Mouse (Mus musculus) kidney, embryonic 14.5 days (tissue): Measurements from ENCODE around the gene Zfp3. TPM values are rescaled to one million over a fixed set of nuclear protein-coding genes. Genes with fewer than 3 reads are reported as not detected.

Source experiments
- ATAC-seq: fragments of 200-750 bp; cut with Nextera tagmentation; 2 replicates; pipeline ENCODE4 v1.8.0; 2017; ENCODE audit warnings: moderate number of reproducible peaks, mild to moderate bottlenecking, moderate TSS enrichment, moderate library complexity; ENCODE audit not compliant: low FRiP score, low TSS enrichment
- H3K27ac ChIP-seq: fragments of 300-500 bp; sonication (generic); 2 replicates; pipeline ENCODE4 v1.5.1; 2014; ENCODE audit warnings: low read depth, mild to moderate bottlenecking, low read length, moderate library complexity, mixed read lengths
- H3K27me3 ChIP-seq: fragments of 300-500 bp; sonication (generic); 2 replicates; pipeline ENCODE4 v1.6.1; 2014; ENCODE audit warnings: mild to moderate bottlenecking, low read length; ENCODE audit not compliant: control insufficient read depth, insufficient read depth
- H3K36me3 ChIP-seq: fragments of 300-500 bp; sonication (generic); 2 replicates; pipeline ENCODE4 v1.6.1; 2014; ENCODE audit warnings: low read length, mixed read lengths; ENCODE audit not compliant: control insufficient read depth, insufficient read depth
- H3K4me1 ChIP-seq: fragments of 300-500 bp; sonication (generic); 2 replicates; pipeline ENCODE4 v1.6.1; 2014; ENCODE audit warnings: low read length, mixed read lengths; ENCODE audit not compliant: control insufficient read depth, insufficient read depth
- H3K4me2 ChIP-seq: fragments of 300-500 bp; sonication (generic); replicated peaks from 2 replicates; pipeline ENCODE4 v1.6.1; 2014; ENCODE audit warnings: low read depth, mild to moderate bottlenecking, low read length
- H3K4me3 ChIP-seq: fragments of 300-500 bp; sonication (generic); 2 replicates; pipeline ENCODE4 v1.5.1; 2014; ENCODE audit warnings: mild to moderate bottlenecking, low read length
- H3K9ac ChIP-seq: fragments of 300-500 bp; sonication (generic); 2 replicates; pipeline ENCODE4 v1.6.1; 2014; ENCODE audit warnings: low read depth, mild to moderate bottlenecking, low read length, moderate library complexity
- H3K9me3 ChIP-seq: fragments of 300-500 bp; sonication (generic); 2 replicates; pipeline ENCODE4 v1.6.1; 2016; ENCODE audit warnings: low read length; ENCODE audit not compliant: control insufficient read depth
- WGBS: fragments of 180-500 bp; shearing (Covaris S2); extraction: QIAGEN DNeasy Blood & Tissue Kit; methylation state at CpG from one replicate; pipeline ENCODE4 v1.1.7; 2014; 5-methylcytosine and 5-hydroxymethylcytosine counted together
- polyA plus RNA-seq: library from polyadenylated mRNA; unstranded; fragments of >200 nt; fragmentation: Nextera tagmentation; extraction: Ambion mirVana; gene quantifications from 2 replicates; pipeline ENCODE4 v1.2.1, GENCODE M21; 2014

Zfp3 gene
- polyA plus RNA-seq, 1 experiment from 2014 or later: 6.9 TPM

DNA sequence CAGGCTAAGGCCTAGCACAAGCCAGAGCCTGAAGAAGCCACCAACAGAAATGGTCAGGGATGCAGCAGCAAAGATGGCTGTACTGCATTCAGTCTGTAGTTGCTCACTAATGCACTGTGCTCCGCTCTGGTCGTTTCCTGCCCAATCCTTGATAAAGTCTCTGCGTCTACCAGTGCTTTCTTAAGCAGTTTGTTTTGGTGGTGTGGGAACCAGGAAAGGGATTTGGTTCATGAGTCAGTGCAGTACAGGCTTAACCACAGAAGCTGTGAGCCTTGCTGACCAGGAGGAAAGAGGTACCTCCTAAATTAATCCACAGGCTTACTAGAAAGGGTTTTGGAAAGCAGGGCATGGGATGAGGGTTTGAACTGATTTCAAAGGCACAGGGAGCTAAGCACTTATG lies 44.1 kb downstream of the Zfp3 start:
- whole genome bisulfite sequencing: 80% methylated on average over 3 of the region's 3 CpGs
- ATAC-seq: no peak
- no peaks in the 10 kb centered on the region for H3K4me1 ChIP-seq

DNA sequence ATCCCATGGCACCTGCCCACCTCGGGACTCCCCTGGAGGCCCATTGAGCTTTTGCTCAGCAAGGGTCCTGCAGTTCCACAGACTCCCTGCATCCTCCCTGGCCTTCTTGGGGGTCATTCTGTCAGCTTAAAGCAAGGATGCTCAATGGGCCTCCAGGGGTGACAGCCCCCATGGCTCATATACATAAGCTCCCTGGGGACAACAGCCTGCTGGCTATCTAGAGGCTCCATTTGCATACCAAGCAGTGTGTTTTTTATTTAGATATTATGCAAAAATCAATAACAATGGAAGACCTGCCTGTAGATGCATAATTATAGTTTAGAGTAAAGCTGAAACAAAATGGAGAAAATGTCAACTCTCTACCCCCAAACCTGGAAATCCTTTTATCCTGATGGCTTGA lies 45.0 kb downstream of the Zfp3 start:
- WGBS: 13% methylated on average over 1 of the region's 1 CpGs
- Histone ChIP-seq H3K4me2 (no peak overlapping the region), H3K4me3 (no peak overlapping the region), H3K9me3 (no peaks in the 10 kb centered on the region), H3K36me3 (no peaks in the 10 kb centered on the region), H3K4me1 (no peaks in the 10 kb centered on the region), H3K9ac (no peak overlapping the region), H3K27me3 (no peaks in the 10 kb centered on the region), H3K27ac (no peak overlapping the region)
- ATAC-seq: no peak

More for the DNA sequence above, 44.1 kb downstream of the Zfp3 start:
- no peaks in the 10 kb centered on the region for H3K9me3 ChIP-seq
- no peaks in the 10 kb centered on the region for H3K36me3 ChIP-seq
- H3K4me3 ChIP-seq: no peak overlapping the region
- H3K4me2 ChIP-seq: no peak overlapping the region
- no peaks in the 10 kb centered on the region for H3K27me3 ChIP-seq
- H3K9ac ChIP-seq: no peak overlapping the region
- no peak overlapping the region for H3K27ac ChIP-seq

- Histone ChIP-seq H3K4me2 (no peak overlapping the region), H3K9me3 (no peaks in the 10 kb centered on the region), H3K4me1 (no peaks in the 10 kb centered on the region), H3K4me3 (no peak overlapping the region), H3K9ac (no peak overlapping the region), H3K36me3 (no peaks in the 10 kb centered on the region), H3K27me3 (no peaks in the 10 kb centered on the region), H3K27ac (no peak overlapping the region)
- ATAC-seq: no peak
- WGBS: 80% methylated on average over 5 of the region's 5 CpGs
Measured at GRCm38 (mm10) chr11:70811041-70811440, 47.0 kb downstream of the Zfp3 start.

DNA sequence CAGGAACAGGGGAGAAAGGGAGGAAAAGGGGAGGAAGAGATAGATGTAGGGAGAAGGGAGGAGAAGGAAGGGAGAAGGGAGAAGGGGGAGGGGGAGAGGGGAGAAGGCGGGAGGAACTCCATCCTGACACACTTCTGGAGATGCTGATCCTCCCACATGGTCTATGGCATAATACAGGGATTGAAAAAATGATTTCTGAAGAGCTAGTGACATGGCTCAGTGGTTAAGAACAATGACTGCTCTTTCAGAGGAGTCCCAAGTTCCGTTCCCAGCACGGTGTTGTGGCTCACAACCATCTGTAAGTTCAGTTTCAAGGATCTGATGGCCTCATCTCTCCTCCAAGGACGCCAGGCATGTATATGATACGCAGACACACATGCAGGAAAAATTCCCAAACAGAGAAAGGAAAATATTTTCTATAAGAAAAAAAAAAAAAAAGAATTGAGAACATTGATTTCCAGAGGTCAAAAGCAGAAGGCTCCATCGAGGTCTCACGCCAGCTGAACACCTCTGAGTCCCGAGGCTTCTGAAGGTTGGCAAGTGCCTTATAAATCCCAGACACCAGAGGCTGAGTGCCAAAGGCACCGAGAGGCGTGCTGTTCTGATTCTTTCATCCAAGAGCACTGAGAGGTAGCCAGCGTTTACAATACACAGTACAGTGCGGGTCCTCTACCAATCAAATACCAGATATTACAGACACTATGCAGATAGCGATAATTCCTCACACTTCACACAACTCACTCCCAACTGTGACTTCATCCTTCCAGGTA lies 47.6 kb downstream of the Zfp3 start:
- Histone ChIP-seq H3K4me2 (no peak overlapping the region), H3K9me3 (no peaks in the 10 kb centered on the region), H3K9ac (no peak overlapping the region), H3K4me1 (no peaks in the 10 kb centered on the region), H3K27ac (no peak overlapping the region), H3K27me3 (no peaks in the 10 kb centered on the region), H3K4me3 (no peak overlapping the region), H3K36me3 (no peaks in the 10 kb centered on the region)
- no peak for ATAC-seq
- WGBS: 73% methylated on average over 13 of the region's 13 CpGs

DNA sequence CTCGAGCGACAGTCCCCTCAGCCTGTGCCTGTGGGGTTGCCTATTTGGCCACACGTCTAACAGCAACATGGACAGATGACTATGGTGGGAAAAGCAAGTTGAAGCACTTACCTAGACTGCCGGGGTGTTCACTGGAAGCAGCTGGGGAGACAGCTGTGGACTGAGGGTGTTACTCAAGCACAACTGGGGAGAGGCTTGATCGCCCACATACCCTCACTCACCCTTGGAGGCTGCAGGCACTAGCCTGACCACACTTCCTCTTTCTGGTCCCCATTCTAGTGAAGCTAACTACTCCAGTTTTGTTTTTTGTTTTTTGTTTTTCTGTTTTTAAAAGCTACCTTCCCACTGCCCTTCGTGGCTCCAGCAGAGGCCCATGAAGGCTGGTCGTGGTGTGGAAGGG lies 48.4 kb downstream of the Zfp3 start, which contains the start of gene Scimp:
TSS of gene Scimp (minus strand) at position 222 of the 400 bp plus-strand sequence.
- Histone ChIP-seq H3K27me3 (no peaks in the 10 kb centered on the region), H3K4me3 (no peak within 1 kb of the TSS), H3K9ac (no peak within 1 kb of the TSS), H3K9me3 (no peaks in the 10 kb centered on the region), H3K36me3 (no peaks in the 10 kb centered on the region), H3K4me2 (no peak within 1 kb of the TSS), H3K27ac (no peak within 1 kb of the TSS), H3K4me1 (no peaks in the 10 kb centered on the region)
- ATAC-seq: no peak
- WGBS: 88% methylated on average over 7 of the region's 7 CpGs

- WGBS: 82% methylated on average over 8 of the region's 8 CpGs
Measured at GRCm38 (mm10) chr11:70815071-70815470, 51.1 kb downstream of the Zfp3 start.

DNA sequence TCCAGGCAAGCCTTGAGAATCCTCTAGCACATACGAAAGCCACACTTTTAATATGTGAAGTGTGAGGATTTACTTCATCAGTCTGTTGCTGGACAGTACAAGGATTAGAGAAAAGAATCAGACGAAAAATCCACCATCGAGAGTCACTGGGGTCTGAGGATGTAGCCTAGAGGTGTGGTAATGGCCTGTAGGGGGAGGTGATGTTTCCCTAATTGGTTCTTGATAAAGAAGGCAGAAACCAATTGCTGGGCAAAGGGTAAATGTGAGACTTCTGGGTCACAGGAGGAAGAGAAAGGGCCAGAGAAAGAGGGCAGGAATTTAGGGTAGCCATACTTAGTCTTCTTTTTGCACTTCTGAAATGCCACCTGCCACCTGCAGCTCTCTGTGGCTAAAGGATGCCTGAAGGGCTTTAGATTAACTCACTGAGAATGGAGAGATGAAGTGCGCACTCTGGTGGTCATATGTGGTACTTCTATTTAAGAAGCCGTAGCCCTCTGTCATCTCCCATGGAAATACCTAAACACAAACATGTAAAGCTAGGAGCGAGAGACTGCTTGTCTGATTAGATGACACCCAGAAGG lies 51.6 kb downstream of the Zfp3 start:
- no peak overlapping the region for H3K27ac ChIP-seq
- no peaks in the 10 kb centered on the region for H3K9me3 ChIP-seq
- H3K4me2 ChIP-seq: no peak overlapping the region
- 24% methylated on average over 6 of the region's 6 CpGs for WGBS
- H3K27me3 ChIP-seq: no peaks in the 10 kb centered on the region
- no peak overlapping the region for H3K9ac ChIP-seq
- no peaks in the 10 kb centered on the region for H3K4me1 ChIP-seq
- no peak for ATAC-seq
- no peaks in the 10 kb centered on the region for H3K36me3 ChIP-seq
- no peak overlapping the region for H3K4me3 ChIP-seq

More at GRCm38 (mm10) chr11:70815071-70815470, 51.1 kb downstream of the Zfp3 start:
- no peak overlapping the region for H3K4me3 ChIP-seq
- no peak for ATAC-seq
- no peaks in the 10 kb centered on the region for H3K36me3 ChIP-seq
- no peak overlapping the region for H3K9ac ChIP-seq
- H3K4me1 ChIP-seq: no peaks in the 10 kb centered on the region
- H3K9me3 ChIP-seq: no peaks in the 10 kb centered on the region
- no peak overlapping the region for H3K27ac ChIP-seq
- no peak overlapping the region for H3K4me2 ChIP-seq
- H3K27me3 ChIP-seq: no peaks in the 10 kb centered on the region

GRCm38 (mm10) chr11:70816770-70817169 lies 52.8 kb downstream of the Zfp3 start:
- no peak for ATAC-seq
- Histone ChIP-seq H3K4me1 (0 out of 2 replicates have a peak, but pooled peaks cover under 1% of the 10 kb centered on the region), H3K4me3 (no peak overlapping the region)

DNA sequence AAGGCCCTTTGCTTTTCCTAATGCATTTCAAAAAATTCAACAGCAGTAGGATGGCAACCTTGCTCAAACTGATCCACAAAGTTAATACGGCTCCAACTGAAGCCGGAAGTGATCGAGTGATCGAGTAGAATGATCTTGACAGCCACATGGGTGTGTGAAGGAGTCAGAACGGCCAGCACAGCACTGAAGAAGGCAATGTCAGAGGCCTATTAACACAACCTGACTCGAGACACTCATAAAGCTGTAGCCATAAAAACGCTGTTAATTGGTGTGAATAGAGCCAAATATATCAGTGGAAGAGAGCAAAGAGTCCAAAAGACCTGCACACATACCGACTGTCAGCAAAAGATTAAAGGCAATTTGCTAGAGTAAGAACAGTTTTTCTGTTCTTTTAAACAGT lies 56.1 kb downstream of the Zfp3 start:
- H3K4me1 ChIP-seq: 0 out of 2 replicates have a peak, but pooled peaks cover 8% of the 10 kb centered on the region
- H3K36me3 ChIP-seq: no peaks in the 10 kb centered on the region
- no peak overlapping the region for H3K27ac ChIP-seq
- H3K27me3 ChIP-seq: no peaks in the 10 kb centered on the region
- no peak overlapping the region for H3K4me2 ChIP-seq
- no peak overlapping the region for H3K4me3 ChIP-seq
- ATAC-seq: no peak
- H3K9me3 ChIP-seq: no peaks in the 10 kb centered on the region
- no peak overlapping the region for H3K9ac ChIP-seq
- WGBS: 56% methylated on average over 8 of the region's 8 CpGs

More at GRCm38 (mm10) chr11:70816770-70817169, 52.8 kb downstream of the Zfp3 start:
- WGBS: 77% methylated on average over 4 of the region's 4 CpGs
- Histone ChIP-seq H3K9me3 (no peaks in the 10 kb centered on the region), H3K36me3 (no peaks in the 10 kb centered on the region), H3K27ac (no peak overlapping the region), H3K9ac (no peak overlapping the region), H3K27me3 (no peaks in the 10 kb centered on the region), H3K4me2 (no peak overlapping the region)
